Mouse (Mus musculus) left cerebral cortex, adult 18-20 months (tissue): ENCODE data around the gene Pbld2. TPM values are rescaled to one million over a fixed set of nuclear protein-coding genes. Genes with fewer than 3 reads are reported as not detected.
"Not testable (repeated sequence)": the region's sequence is repeated elsewhere in the genome, so short reads cannot be mapped to it uniquely, and the experiment has no call there.

Experiments used
- DNase-seq, 2 experiments: peaks; one replicate each; pipeline ENCODE4 v3.0.0; 2021 to 2022; ENCODE audit warnings: low spot score in 2 of 2, mixed read lengths in 1 of 2
- total RNA-seq, 2 experiments: library from RNA; stranded (reverse); gene quantifications; 2 replicates each; pipeline ENCODE4 v1.2.3; 2021

Gene Pbld2
- total RNA-seq, 2 experiments from 2014 or later: 2.6 to 3.6 TPM

DNA sequence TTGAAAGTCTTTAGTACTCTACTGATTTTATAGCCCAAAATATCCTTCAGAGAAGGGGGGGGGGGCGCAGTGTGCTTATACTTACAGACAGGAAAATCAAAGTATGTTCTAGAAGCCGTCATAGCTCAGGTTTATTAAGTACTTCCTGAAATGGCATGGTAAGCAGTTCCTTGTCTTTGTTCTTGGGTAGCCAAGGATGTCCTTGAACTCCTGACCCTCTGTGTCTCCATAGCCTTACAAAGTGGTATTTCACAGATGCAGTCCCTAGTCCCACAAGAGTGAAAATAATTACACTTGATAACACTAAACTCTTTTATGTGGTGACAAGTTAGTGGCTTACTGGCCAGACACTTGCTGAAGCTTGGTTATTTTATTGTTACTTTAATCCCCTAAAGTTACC is 901 bp downstream of the Pbld2 start:
- DNase-seq: no peak

DNA sequence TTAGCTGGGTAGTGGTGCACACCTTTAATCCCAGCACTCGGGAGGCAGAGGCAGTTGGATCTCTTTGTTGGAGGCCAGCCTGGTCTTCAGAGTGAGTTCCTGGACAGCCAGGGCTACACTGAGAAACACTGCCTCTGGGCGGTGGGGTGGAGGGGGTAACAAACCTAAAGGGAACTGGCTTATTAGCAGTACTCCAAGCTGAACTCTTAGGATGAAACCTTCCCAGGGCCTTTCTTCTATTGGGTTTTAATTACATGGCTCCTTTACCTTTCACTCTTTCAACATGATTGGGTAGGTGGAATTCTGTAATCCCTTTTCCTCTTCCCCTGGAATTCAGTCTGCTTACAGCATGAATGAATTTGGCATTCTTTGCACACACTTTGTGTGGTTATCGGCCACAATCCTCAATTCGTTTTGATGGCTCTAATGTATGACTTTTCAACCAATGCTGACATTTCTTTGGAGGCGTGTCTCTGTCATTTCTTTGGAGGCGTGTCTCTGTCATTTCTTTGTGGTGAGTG is 1.4 kb downstream of the Pbld2 start:
- DNase-seq: no peak

DNA sequence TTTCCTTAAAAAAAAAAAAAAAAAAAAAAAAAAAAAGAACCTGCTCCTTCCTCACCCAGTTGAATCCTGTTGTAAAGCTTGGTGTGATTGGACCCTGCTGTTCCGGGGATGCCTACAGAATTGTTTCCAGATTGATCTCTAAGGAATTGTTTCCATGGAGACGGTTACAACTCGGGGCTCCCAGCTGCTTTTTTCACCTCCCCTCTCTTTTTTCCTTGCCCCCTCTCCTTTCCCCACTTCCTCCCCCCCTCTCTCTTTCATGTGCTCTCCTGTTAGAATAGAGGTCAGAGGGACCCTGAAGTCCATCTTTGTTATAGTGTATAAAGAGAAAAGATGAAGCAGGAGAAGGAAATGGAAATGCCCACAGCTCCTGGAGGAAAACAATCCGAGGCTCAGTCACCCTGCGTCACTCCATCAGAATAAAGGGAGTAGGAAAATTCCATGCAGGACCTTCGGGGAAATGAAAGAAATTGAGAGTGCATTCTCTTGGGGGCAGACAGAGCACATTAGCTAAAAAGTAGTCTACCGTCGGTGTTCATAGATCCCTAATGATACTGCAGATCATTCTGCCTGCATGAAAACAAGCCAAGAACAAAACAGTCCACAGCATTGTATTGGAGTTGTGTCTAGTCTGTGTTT is 2.2 kb downstream of the Pbld2 start:
- no peak for DNase-seq

- DNase-seq: no peak
These were observed 2.7 kb downstream of the Pbld2 start for GRCm38 (mm10) chr10:63026795-63027160.

GRCm38 (mm10) chr10:63027376-63028161 is 3.5 kb downstream of the Pbld2 start:
- no peak for DNase-seq

- no peak for DNase-seq
These were observed 4.3 kb downstream of the Pbld2 start for GRCm38 (mm10) chr10:63028396-63028795.

GRCm38 (mm10) chr10:63032267-63032666 is 8.2 kb downstream of the Pbld2 start:
- DNase-seq: no peak

- no peak for DNase-seq
These were observed 8.8 kb downstream of the Pbld2 start for GRCm38 (mm10) chr10:63032956-63033355.

GRCm38 (mm10) chr10:63038571-63039320 is 14.6 kb downstream of the Pbld2 start:
- DNase-seq: no peak

DNA sequence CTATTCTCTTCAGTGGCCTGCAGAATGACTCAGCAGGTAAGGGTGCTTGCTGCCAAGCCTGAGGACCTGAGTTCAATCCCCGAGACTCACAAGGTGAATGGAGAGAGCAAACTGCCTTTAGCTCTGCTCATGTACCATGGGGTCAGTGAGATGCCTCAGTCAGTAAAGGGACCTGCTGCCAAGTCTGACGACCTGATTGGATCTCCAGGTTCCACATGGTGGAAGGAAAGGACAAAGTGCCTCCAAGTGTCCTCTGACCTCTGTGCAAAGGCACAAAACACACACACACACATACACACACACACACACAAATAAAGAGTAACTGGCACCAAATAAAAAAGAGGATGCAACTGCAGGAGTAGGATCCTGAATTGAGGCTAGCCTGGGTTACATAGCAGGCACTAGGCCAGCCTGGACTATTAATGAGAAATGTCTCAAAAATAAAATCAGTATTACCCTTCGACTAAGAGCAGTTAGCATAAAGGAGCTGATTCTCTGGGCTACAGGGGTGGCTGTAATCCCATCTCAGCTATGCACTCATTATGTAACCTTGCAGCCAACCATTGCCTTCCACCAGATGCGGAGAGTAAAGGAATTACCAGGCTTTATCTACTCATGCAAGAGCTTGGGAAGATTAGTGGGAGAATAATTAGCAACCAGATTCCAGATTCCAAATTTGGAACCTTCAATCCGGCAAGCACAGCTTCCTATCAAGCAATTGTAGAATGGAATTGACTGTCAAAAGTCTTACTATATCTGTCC is 15.9 kb downstream of the Pbld2 start:
- no peak for DNase-seq

GRCm38 (mm10) chr10:63043154-63043553 is 19.0 kb downstream of the Pbld2 start:
- no peak for DNase-seq

GRCm38 (mm10) chr10:63047751-63048150 is 23.6 kb downstream of the Pbld2 start:
- no peak for DNase-seq

DNA sequence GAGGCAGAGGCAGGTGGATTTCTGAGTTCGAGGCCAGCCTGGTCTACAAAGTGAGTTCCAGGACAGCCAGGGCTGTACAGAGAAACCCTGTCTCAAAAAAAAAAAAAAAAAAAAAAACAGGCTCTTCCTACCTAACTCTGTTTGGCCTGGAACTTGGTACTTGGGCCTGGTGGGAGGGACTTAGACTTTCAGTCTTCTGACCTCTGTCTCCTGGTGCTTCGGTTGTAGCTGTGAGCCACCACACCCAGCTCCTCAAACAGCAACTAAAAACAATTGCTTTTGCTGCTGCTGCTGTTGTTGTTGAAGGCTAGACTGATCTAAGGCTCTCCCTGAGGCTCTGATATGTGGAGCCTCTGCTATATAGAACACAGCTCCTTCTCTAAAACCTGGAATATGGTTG is 25.0 kb downstream of the Pbld2 start:
- DNase-seq: no peak

DNA sequence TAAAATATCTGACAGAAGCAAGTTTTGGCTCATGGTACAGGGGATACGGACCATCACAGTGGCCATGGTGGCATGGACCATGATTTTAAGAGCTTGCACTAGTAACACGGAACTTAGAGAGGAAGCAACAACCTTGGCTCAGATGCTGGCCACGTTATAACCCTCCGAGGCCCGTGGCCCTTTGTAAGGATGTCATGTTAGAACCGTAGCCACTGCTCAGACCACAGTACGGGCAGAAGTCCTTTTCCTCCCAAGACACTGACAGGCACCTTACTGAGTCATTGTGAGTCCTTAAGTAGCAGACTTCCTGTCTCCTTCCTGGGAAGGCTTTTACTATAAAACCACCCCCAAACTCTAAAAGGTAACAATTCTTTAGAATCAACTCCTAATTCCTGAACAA is 27.2 kb downstream of the Pbld2 start:
- DNase-seq: no peak

DNA sequence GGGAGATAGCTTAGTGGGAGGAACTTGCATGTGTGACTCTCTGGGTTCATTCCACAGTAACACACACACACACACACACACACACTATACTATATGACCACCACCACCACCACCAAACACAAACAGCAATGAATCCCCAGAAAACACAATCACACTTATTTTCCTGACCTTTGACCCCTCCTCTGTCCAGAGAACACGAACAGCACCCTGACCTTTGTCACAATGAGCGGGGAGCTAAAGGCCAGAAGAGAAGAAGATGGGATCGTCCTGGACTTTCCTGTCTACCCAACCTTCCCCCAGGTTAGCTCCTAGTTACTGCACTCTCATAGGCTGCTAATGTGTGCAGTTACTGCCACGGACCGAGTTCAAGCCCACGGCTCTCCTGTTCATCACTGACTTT is 27.9 kb downstream of the Pbld2 start:
- no peak for DNase-seq

- no peak for DNase-seq
These were observed 28.9 kb downstream of the Pbld2 start for GRCm38 (mm10) chr10:63053007-63053406.

GRCm38 (mm10) chr10:63054071-63054470 is 30.0 kb downstream of the Pbld2 start:
- not testable (repeated sequence) for DNase-seq

DNA sequence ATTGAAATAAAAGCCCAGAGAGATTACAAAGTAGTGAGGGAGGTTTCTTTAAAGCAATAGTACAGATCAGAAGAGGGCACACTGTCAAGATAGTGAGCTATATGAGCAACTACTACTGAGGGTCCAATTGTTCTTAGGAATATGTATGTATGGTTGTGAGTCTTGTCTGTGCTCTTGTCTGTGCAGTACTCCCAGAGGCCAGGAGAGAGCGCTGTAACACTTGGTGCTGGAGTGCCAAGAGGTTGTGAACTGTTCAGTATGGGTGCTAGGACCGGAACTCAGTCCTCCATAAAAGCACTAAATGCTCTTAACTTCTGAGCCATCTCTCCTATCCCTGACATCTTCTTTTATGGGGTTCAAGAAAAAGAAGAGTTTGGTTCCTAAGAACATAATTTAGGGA is 30.5 kb downstream of the Pbld2 start:
- no peak for DNase-seq

DNA sequence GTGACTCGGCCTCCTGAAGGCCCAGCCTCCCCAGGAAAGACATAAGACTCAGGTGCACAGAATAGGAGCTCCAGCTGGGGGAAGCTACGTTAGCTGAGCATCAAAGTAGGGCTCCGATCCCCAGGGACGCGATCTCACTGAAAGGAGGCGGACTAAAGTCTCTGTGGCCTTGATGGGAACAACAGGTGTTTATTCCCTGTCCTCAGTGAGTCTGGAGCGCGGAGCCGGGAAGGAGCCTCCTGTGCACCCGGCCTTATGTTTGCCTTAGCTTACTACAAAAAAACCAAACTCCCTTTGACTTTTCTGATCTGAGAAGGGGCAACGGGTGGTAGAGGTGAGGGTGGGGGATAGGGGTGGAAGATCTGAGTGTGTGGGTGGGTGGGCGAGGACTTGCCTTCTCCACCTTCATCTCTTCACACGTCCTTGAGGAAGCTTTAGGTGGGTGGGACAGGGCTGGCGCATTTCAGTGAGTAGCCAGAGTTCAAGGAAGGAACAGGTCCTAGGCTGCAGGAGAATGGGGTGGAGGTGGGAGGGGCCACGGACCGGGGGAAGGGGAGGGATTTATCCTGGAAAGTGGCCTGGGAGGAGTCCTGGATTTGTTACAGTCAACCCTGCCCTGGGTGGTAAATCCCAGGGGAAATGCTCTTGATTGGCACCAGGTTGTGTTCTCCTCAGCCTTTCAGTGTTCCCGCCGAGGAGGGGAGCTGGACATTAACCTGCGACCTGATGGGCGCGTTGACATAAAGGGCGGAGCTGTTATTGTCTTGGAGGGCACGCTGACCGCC is 33.0 kb downstream of the Pbld2 start:
- DNase-seq: no peak

DNA sequence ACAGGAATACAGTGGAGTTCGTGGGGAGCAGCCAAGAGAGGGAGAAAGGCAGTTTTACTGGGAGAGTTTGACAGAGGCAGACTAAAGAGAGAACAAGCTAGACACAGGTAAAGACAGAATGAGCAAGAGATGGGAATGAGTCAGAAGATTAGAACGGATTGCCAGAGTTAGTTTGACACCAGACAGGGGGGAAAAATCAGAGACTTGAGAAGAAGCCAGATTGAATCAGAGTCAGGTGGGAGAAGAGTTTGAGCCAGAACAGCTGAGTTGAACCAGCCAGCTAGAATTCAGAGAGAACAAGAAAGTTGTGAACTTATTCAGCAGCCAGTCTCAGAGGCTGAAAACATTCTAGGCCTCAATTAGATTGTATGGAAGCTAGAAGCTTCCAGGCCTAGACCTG is 35.7 kb downstream of the Pbld2 start, which contains the start of gene Pbld1:
TSS of gene Pbld1 (plus strand) at position 301 of the 400 bp plus-strand sequence.
- DNase-seq: no peak
